Mouse (Mus musculus) CD4-positive, CD25-positive, alpha-beta regulatory T cell, adult 2 months (primary cell): ENCODE results near the gene Irak1bp1.

Experiments used
- DNase-seq: peaks from one replicate; pipeline ENCODE4 v3.0.0-alpha.2; 2012; ENCODE audit warnings: low read depth, low spot score

Irak1bp1 gene

DNA sequence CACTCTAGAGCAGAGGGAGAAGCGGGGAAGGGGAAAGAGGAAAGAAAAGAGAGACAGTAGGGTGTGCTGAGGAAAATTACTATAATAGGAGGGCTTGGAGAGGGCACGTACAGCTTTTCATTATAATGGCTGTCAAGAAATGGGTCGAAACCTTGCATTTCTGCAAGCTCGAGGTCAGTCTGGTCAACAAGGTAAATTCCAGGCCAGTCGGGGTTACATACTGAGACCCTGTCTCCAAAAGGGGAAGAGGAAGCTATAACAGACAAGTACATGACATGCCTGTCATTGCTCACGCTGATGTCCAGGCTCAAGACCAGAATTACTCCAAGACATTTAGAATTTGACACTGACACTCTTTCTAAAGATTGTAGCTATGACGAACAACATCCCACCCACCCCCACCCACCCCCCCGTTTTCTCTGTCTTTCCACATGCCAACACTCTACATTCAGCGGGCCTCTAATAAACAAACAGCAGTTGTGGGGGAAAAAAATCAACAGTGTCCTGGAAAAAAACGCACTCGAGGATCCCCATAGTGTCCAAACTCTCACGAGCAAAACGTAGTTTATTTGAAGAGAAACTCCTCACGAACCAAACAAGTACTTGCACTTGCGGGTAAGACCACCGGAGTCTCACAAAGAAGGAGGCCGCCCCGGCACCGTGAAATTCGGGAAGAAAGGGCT, at the start of gene Irak1bp1:
Irak1bp1 (plus strand) TSS at position 534 of the 683 bp plus-strand sequence.
- DNase-seq: peak; percentile 15

DNA sequence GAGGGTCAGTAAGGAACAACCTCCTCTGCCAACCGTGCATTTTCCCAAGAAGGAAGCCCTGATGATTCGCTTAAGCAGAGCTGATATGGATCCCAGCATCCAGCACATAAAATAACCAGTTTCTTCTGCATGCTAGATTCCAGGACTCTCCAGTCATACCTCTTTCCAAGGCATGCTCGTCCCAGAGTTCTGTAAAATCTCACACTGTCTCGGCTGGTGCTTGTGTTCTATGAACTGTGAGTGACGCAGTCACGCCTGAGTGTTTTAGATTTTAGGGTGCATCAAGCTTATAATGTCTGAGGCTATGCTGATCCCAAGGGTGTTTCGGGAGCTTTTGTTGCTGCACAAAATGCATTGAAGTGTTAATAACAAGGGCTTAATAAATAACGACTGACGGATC, 41.0 kb upstream of the Irak1bp1 start:
- DNase-seq: no peak

DNA sequence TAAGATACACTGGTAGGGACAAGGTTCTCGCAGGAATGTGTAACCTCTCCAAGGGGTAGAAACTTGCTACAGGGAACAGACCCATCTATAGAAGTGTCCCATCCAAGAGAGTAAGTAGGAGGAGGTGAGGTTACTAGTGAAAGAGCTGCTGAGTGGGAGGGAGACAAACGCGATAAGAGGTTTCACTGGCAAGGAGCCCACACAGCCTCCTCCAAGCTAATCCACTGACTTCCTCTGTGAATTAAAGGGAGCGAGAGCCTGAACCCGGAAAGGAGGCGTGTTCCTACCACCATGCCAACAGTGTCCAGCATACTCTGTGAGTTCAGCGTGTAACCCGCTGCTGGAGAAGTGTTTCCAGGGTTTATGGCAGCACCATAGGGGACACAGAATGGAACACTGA, 29.0 kb upstream of the Irak1bp1 start:
- DNase-seq: no peak

DNA sequence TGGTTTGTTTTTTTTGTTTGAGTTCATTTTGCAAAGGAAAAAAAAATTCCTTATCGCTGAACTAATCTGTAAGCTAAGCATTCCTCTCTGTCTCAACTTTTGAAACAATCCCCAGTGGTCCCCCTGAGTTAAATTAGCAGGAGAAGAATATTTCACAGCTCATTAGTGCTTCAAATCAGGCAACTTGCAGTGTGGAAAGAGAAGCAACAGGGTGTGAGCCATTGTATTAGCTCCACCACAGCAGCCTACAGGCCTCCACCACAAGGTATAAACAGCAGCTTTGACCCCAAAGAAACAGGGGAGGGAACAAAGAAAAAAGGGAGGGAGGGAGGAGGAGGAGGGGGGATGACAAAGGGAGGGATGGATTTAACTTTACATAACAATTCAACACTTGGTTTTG, 22.2 kb upstream of the Irak1bp1 start:
- DNase-seq: no peak

DNA sequence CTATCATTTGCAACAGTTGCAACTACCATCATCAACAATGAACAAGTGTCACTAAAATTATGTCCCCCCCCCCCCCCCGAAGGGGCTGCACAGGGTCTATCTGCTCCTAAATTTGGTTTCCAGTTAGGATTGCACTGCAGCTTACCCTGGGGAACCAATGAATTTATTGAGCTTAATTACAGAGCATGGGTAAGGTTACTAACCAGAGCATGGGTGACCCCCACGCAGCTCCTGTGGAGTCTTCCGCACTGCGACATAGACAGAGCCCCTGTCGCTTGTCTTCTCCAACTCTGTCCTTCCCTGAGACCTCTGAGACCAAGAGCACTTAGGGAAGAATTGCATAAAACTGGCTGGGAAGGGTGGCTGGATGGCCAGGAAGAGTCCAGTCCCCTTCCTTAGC, 21.7 kb upstream of the Irak1bp1 start:
- no peak for DNase-seq

DNA sequence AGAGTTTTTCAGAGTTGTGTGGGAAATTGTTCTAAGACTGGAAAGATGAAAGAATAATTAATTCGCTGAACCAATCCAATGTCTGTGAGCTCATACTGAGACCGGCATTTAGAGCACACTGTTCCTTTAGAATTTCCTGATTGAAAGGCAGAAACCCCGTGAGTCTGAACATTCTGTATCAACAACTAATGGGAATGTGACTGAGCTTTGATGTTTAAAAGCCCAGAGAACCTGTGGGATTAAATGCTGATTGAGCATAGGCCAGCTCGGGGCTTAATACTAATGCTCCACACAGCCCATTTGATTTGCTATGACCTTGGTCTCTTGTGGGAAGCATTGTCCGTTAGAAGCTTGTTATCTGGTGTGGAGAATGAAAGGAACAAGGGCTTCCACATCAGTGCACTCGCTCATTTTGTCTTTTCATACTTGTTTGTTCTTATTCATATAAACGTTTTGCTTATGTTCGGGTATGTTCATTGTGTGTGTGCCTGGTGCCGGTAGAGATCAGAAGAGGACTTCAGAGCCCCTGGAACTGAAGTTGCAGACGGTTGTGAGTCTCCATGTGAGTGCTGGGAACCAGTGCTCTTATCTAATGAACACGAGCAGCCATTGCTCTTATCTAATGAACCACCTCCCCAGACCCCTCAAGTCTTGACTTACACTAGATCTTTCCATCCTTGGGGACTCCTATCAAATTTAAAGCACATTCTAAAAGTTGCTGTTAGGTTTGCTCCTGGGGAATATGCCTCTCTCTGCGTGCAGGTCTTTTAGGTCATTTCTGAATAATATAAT, 17.0 kb upstream of the Irak1bp1 start:
- no peak for DNase-seq

DNA sequence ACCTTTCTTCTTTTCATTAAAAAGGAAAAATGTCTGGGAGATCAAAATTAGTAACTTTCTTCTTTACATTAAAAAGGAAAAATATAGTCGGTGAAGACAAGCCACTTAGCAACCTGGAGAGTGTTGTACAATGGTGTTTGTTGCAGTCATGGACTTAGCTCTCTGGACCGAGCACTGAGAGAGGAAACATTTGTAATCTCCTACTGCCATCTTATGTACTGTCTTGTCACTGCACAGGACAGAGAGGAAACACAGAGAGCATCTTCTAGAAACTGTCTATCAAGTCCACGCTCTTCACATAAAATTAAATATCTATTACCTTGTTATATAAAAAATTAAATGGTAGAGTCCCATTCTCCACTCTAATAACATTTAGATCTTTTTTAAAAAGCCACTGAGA, 14.8 kb upstream of the Irak1bp1 start:
- DNase-seq: peak; percentile 12

DNA sequence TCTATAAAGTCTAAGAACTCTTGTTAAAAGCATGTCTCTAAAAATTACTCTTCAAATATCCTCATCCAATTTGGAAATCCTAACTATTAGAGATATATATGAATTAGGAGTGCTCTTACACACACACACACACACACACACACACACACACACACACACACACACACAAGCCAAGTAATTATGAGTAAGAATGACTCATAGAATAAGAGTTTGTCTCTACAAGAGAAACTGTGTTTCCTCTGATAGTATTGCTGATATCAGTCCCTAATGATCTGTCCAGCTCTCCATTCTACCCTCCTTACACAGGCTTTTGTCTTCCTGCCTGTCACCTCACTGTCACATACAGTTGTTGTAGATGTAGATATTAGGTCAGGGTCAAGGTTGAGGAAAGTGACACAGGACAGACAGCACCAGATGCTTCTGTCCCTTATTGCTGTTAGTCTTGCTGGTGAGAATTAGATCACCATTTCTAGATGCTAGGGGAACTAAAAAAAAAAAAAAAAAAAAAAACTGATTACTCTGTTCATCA, 14.0 kb upstream of the Irak1bp1 start:
- DNase-seq: no peak

DNA sequence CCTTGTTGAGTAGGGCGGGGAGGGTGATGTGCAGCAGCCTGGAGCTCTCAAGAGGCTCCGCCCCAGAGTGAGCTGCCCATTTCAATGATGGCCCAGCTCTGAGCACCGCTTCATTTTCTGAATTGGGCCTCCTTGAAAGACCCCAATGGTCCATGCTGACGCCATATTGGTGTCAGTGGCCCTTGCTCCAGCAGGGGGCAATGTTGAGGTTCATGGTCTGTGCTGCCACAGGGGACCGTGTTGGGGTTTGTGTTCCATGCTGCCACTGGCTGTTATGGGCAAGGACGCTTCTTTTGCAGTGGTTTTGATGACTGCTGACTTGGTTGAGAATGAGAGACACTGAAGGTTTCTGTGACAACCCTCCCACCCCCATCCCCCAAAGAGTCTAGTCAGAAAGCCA, 2.9 kb upstream of the Irak1bp1 start:
- peak; percentile 14 for DNase-seq

DNA sequence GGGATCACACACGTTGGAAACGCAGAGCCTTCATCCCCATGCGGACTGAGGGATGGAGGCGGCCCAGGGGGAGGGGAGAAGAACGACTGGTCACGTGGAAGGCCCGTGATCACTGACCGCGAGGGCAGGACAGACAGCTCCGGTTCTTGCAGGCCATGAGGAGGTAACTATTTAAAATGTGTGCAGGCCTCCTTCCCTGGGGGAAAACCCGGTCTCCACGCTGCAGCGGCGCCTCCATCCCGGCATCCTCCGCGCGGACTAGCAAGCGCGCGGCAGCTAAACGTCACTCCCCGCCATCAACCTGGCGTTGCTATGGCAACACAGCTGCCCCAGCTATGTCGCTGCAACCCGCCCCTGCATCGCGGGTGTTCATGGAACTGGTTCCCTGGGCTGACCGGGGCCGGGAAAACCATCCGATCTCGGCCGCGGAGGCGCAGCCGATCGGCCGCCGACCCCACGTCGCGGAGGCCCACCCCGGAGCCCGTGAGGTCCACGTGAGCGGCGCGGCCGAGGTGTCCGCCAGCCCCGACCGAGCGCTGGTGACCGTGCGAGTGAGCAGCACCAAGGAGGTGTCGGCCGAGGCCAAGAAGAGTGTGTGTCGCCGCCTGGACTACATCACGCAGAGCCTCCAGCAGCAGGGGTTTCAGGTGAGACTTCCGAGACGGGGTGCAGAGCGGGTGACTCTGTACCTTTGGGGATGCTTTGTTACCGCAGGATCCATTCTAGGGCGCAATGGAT, 522 bp downstream of the Irak1bp1 start:
- DNase-seq: peak; percentile 96

DNA sequence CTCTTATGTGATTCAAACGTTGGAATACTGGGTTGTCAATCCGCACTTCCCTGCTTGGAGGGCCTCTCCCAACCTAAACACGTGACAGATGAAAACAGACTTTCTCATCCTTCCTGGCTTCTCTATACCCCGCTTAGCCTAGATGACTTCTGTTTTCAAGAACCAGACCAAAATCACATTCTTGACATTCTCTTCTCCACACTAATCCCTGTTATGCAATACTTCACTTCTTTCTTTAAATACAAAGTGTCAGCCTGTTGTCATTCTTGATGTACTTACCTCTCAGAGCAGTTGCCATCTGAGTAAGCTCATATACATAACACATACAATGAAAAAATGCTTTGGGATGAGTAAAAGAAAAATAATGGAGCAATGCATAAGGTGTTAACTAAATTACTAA, 2.6 kb downstream of the Irak1bp1 start:
- no peak for DNase-seq

DNA sequence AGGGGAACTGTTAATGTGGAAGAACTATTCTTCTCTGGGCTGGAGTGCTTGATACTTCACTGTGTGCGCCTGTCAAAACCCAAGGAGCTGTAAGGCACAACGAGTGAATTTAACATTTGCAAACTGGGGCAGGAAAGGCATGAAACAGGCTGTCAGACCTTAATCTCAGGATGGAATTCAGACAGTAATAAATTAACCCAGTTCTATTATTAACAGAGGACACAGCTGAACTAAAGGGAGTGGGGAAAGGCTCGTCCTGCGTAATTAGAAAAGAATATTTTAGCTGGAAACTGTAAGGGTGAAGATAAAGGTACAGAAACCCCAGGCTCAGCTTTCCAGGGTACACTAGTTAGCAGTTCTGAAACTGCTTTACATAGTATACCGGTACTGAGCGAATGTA, 6.6 kb downstream of the Irak1bp1 start:
- DNase-seq: no peak

DNA sequence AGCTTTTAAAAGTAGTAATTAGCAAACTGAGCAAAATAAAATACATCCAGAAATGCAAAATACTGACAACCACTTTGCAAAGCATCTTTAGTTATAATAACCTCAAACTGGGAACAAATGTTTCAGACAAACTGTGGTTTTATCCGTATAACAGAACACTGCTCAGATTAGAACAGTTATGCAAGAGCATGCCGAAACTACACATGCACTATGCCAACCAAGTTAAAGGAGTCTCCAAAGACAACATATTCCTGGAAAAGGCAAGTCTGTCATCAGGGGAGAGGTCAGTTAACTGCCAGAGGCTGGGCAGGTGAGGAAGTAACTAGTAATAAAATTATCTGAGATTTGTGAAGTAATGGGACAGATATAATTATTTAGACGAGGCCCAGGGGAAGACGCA, 13.3 kb downstream of the Irak1bp1 start:
- DNase-seq: no peak

DNA sequence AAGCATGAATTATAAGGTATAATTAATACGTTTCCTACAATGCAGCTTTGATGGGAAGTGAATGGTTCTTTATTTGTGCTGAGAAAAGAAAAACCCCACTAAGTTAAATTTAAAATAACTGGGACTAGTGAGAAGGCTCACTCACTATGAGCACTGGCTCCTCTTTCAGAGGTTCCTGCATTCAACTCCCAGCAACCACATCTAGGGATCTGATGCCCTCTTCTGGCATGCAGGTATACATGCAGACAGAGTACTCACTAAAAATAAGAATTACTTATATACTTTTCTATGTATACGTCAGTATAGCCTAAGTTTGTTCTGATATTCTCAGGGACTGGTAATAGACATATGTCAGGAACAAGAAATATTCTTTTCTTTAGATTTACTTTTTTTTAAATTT, 24.7 kb downstream of the Irak1bp1 start:
- peak; percentile 48 for DNase-seq

DNA sequence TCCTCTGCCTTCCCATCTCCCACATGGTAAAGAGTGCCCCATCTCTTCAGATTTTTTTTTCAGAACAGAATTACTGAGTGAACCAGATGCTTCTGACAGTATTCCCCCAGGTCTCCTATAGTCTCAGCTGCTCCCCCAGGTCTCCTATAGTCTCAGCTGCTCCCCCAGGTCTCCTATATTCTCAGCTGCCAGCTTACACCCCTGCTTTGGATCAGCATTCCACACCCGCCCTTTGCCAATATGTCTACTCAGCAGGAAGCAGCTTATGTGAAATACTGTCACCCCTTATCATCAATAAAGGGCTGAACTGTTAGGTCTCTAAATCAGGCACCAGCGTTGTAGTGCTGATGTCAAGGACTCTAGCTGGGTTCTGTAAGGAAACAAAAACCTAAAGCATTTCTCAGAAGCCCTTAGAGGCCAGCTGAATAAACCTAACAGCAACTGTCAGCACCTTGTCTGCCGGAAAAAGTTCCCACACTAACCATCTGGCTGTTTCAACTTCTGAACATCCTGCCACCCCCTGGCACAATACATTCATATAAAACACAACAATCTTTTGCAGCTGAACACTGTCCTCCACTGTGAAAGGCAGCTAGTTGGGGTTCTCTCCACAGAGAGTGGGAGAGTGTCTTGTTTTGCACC, 25.8 kb downstream of the Irak1bp1 start:
- DNase-seq: no peak

DNA sequence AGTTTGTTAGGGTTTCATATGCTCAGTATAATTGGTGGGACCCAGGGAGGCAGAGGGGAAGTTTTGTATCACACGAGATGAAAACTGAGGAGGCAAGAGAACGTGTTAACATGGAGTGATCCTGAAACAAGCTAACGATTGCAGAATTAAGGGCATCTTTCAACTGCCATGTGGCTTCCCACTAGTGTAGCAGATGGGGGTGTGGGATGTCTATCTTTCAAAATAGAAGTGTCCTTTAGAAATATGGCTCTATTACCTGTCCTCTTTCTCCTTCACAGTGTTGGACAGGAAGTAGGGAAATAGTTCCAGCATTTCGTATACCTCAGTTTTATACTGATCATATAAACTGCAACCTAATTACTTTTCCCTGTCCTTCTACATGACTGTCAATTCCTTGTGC, 26.9 kb downstream of the Irak1bp1 start:
- DNase-seq: no peak

DNA sequence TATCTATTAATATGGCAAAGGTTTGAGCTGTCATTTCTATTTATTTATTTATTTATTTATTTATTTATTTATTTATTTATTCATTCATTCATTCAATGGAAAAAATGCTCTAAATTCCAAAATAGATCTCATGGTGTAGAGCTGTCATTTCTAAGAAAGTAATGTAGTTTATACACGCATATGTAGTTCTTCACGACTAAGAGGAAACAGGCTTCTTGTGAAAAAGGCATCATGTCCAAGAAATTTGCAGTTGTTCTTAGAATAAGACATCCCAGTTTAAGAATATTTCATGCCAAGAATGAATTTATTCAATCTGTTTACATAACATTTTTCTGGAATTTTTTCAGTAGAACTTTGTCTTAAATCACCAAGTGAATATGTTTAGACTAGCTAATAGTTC, 31.5 kb downstream of the Irak1bp1 start:
- DNase-seq: no peak

DNA sequence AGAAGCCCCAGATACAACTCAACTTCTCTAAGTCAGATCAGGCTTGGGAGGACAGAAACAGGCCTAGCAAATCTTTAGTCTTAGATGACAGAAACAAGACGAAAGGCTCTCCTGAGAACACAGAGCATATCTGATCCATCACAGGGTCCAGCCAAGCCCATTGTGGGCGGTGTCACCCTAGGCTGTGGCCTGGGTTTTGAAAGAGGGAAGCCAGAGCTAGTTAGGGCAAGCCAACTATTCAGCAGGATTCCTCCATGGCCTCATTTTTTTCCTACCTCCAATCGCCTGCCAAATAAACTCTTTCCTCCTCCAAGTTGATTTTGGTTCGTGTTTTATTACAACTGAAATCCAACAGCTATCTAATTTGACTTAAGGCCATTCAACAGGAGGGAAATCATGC, 32.0 kb downstream of the Irak1bp1 start:
- no peak for DNase-seq

DNA sequence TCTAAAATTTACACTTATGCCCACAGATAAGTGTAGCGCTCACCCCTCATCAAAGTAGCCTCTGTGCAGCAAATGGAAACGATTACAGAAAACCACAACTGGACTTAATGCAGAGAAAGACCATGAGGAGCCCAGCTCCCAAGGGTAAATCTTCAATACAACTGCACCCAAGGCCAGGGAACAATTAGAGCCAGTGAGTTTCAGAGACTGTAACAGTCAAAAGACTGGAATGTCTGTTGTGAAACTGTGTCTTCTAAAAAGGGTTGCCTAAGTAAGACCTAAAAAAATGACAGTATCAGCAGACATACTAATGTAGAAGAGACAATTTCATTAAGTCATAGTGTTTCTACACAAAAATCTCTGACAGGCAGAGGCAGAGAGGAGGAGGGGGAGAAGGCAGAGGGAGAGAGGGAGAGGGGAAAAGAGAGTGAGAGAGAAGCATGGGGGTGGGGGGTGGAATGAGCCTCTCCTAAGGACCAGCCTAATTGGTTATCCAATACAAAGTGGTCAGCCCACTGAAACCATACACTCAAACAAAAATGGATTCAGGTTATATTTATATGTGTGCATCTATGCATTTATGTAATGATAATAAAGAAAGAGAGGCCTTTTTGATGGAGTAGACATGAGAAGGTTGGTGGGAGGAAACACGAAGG, 32.6 kb downstream of the Irak1bp1 start:
- DNase-seq: no peak

DNA sequence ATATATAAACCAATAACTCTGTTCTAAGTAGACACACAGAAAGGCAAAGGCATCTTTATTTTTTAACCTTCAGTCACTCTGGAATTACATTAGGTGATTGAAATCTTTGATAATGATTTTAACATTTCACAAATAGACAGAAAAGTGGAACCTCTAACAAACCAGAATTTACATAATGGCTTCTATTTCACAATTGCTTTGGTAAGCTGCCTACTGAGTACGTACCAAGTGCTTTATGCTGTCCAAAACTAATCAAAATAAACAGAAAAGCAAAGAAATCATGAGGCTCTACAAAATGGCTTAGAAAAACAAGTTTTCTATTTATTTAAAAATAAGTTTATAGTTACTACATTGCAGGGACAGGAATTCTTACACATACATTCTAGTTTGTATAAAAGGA, 36.8 kb downstream of the Irak1bp1 start:
- no peak for DNase-seq

DNA sequence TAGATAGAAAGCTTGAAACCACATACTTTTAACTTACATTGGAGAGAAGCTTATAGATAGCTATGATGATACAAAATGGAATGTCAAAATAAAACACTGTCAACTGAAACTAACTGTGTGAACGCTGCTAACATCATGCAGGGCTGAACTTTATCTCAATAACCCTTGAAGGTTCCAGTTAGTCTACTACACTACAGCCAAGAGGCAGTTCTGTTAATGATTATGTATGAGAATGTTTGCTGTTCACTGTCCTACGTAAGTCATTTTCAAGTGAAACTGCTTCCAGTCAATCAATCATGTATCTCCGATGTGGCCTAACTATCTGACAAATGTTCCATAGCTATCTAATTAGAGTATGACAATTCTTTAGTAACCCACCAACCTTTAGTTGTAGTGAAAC, 38.4 kb downstream of the Irak1bp1 start:
- DNase-seq: no peak
